8 mouse cellular contexts compared by ENCODE assay signal in genomic region chr6:106118523-106119081, GRCm38 (mm10).
DNase-seq lines count a peak whose midpoint lies in the region; ATAC-seq lines count a peak whose summit lies in the region.

No protein-coding gene starts in this region.

- H3K9me3 ChIP-seq in kidney, embryonic 14.5 days (ENCODE audit: control insufficient read depth, low read length) = no peaks in the 10 kb centered on the region
- no peaks in the 10 kb centered on the region for H3K9me3 ChIP-seq in forebrain, embryonic 14.5 days (replicated peaks; ENCODE audit: control insufficient read depth, low read length)
- H3K9me3 ChIP-seq in liver, embryonic 11.5 days (ENCODE audit: control insufficient read depth, low read length) = no peaks in the 10 kb centered on the region

- H3K27me3 ChIP-seq in kidney, embryonic 14.5 days (ENCODE audit: control insufficient read depth, insufficient read depth, low read length) = no peaks in the 10 kb centered on the region
- H3K27me3 ChIP-seq in forebrain, embryonic 14.5 days (replicated peaks; ENCODE audit: control insufficient read depth, insufficient read depth, low read length) = no peaks in the 10 kb centered on the region
- no peaks in the 10 kb centered on the region for H3K27me3 ChIP-seq in liver, embryonic 11.5 days (replicated peaks; ENCODE audit: control insufficient read depth, insufficient read depth, low read length)

- peak overlapping the region; percentile 39 for H3K4me2 ChIP-seq in kidney, embryonic 14.5 days (replicated peaks; ENCODE audit: low read depth, low read length)
- peak overlapping the region; percentile 53 for H3K4me2 ChIP-seq in forebrain, embryonic 14.5 days (ENCODE audit: low read length)
- H3K4me2 ChIP-seq in liver, embryonic 11.5 days = no peak overlapping the region

- 0 out of 2 replicates have a peak, but pooled peaks have one; percentile 66 for ATAC-seq in kidney, embryonic 14.5 days (ENCODE audit: low FRiP score, low TSS enrichment)
- ATAC-seq in cerebellum, adult (ENCODE audit: insufficient number of reproducible peaks, low FRiP score, low TSS enrichment) = peak; percentile 70
- ATAC-seq in forebrain, embryonic 14.5 days = peak; percentile 97
- ATAC-seq in liver, embryonic 11.5 days (replicated peaks; ENCODE audit: low FRiP score) = no peak

- no peak for DNase-seq in kidney, adult 8-10 months
- DNase-seq in forebrain, embryonic 14.5 days (ENCODE audit: low spot score) = peak; percentile 91
- DNase-seq in kidney, postnatal 4 days = peak; percentile 56 to 60
- DNase-seq in lung, postnatal 4 days = peak; percentile 8 to 26
- DNase-seq in right cerebral cortex, postnatal 36 days (ENCODE audit: low spot score in 2 of 2) = peak; percentile 39 to 51
- DNase-seq in liver, embryonic 11.5 days (ENCODE audit: low spot score) = no peak

- peak overlapping the region; percentile 33 for H3K4me3 ChIP-seq in kidney, embryonic 14.5 days (ENCODE audit: low read length)
- H3K4me3 ChIP-seq in forebrain, embryonic 14.5 days (ENCODE audit: low read depth, low read length) = peak overlapping the region; percentile 25
- H3K4me3 ChIP-seq in liver, embryonic 11.5 days (ENCODE audit: low read depth, low read length) = no peak overlapping the region

- 22% methylated on average over 15 of the region's 15 CpGs for WGBS in kidney, embryonic 14.5 days
- WGBS in forebrain, embryonic 14.5 days = 2% methylated on average over 15 of the region's 15 CpGs
- WGBS in liver, embryonic 11.5 days = 41% methylated on average over 15 of the region's 15 CpGs

- H3K4me1 ChIP-seq in kidney, embryonic 14.5 days (ENCODE audit: control insufficient read depth, insufficient read depth, low read length) = no peaks in the 10 kb centered on the region
- H3K4me1 ChIP-seq in forebrain, embryonic 14.5 days (ENCODE audit: control insufficient read depth, insufficient read depth, low read length) = no peaks in the 10 kb centered on the region
- no peaks in the 10 kb centered on the region for H3K4me1 ChIP-seq in liver, embryonic 11.5 days (replicated peaks; ENCODE audit: control insufficient read depth, insufficient read depth, low read length)

- H3K27ac ChIP-seq in kidney, embryonic 14.5 days (ENCODE audit: low read depth, low read length) = no peak overlapping the region
- peak overlapping the region; percentile 40; the same call in 1 of the 2 replicates for H3K27ac ChIP-seq in forebrain, embryonic 14.5 days (ENCODE audit: low read depth, low read length)
- H3K27ac ChIP-seq in liver, embryonic 11.5 days (ENCODE audit: low read depth, low read length) = no peak overlapping the region

- no peaks in the 10 kb centered on the region for H3K36me3 ChIP-seq in kidney, embryonic 14.5 days (ENCODE audit: control insufficient read depth, insufficient read depth, low read length)
- H3K36me3 ChIP-seq in forebrain, embryonic 14.5 days (ENCODE audit: control insufficient read depth, insufficient read depth, low read length) = no peaks in the 10 kb centered on the region
- no peaks in the 10 kb centered on the region for H3K36me3 ChIP-seq in liver, embryonic 11.5 days (ENCODE audit: control insufficient read depth, insufficient read depth, low read length)

- H3K9ac ChIP-seq in kidney, embryonic 14.5 days (ENCODE audit: low read depth, low read length) = no peak overlapping the region
- peak overlapping the region; percentile 40; the same call in 1 of the 2 replicates for H3K9ac ChIP-seq in forebrain, embryonic 14.5 days (ENCODE audit: low read length)
- H3K9ac ChIP-seq in liver, embryonic 11.5 days (ENCODE audit: low read depth, low read length) = no peak overlapping the region

Comparison
In these comparisons a context has a peak if more than half of its experiments do, and no peak if none do; other contexts are left out.
1. DNase-seq: peak in forebrain, embryonic 14.5 days (single experiment), kidney, postnatal 4 days (2 of 2), lung, postnatal 4 days (2 of 2) and right cerebral cortex, postnatal 36 days (2 of 2); none in kidney, adult 8-10 months (0 of 2) and liver, embryonic 11.5 days (single experiment).